Mouse (Mus musculus): ENCODE data around the gene Klf7.

DNA sequence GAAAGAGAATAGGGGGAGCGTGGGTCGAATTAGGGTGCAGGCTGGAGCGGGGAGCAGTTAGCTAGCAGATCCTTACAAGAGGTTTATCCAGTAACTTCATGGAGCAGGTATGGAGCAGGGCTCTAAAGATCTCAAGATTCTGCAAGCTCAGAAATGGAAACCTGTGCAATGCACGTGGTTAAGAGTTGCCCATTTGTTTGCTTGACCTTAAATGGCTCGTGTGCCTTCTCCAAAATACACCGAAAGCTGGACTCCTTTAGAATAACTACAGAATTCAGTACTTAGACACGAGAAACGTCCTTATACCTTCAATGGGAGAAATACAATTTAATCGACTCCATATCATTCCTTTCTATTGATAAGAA lies 366 bp upstream of the Klf7 start:
- TF ChIP-seq POLR2A (IDR thresholded peaks at IDR 0.05; ENCODE audit: low read depth, low read length) (no peak), CTCF (conservative IDR thresholded peaks at IDR 0.05; ENCODE audit: insufficient read depth, insufficient read length, low read depth, low read length) (no peak)

All from kidney, adult 2 months (tissue).